Mouse (Mus musculus) liver, adult 2 months (tissue): ENCODE data around the gene Kcnc1.

Experiments
- CTCF ChIP-seq: fragments of 200-500 bp; IDR thresholded peaks from 2 replicates; pipeline ENCODE4 v1.5.1; 2011; ENCODE audit warnings: low read depth, low read length, control low read depth
- POLR2A ChIP-seq: fragments of 200-500 bp; IDR thresholded peaks from 2 replicates; pipeline ENCODE4 v1.6.1; 2011; ENCODE audit warnings: low read length, control low read depth; ENCODE audit not compliant: insufficient read depth; ENCODE audit errors: extremely low read depth

DNA sequence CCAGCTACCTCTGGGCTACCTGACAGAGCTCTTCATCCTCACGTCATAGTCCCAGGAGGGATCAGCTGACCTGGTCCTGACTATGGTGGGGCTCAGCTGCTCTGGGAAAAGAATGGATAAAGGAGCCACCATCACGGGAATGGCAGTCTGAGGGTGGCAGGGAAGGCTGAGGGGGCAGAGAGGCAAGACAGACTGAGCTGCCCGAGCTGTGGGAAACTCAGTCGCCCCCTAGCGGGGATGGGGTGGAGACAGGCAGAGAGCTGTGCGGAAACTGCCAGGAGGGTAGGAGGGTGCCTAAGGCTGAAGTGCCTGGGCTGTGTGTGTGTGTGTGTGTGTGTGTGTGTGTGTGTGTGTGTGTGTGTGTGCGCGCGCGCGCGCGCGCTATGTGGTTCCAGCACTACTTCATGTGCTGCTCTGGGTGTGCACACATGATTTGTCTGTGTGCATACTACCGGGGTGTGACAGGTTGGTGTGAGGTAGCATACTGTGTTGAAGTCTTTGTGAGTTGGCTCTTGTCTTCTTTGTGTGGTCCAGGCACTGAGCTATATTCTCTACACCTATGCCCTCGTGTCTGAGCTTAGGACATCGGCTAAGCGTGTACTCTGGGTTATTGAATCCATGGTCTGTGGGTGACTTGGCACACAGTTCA, 26.6 kb downstream of the Kcnc1 start:
- peak; percentile 60 for TF ChIP-seq CTCF
- TF ChIP-seq POLR2A, result no peak
